Mouse (Mus musculus) adrenal gland, adult 8-10 months (tissue): ENCODE measurements around the gene A630095N17Rik. TPM values are rescaled to one million over a fixed set of nuclear protein-coding genes. Genes with fewer than 3 reads are reported as not detected.

Source experiments
- microRNA-seq, 2 experiments: library from miRNA; unstranded; fragments of <30 nt; microRNA quantifications; one replicate each; pipeline ENCODE4 v1.2.0; 2022
- total RNA-seq, 4 experiments: library from RNA; stranded (reverse); gene quantifications; 2 replicates each; pipeline ENCODE4 v1.2.4; 2022

Gene A630095N17Rik
- total RNA-seq, 4 experiments from 2014 or later = not detected

Small RNAs within 50 kb of the gene (microRNA-seq; reads per million reads assigned to microRNA genes)
- 0 reads per million in 2 experiments for gene Gm27943

Other genes with a start within 250 kb of the A630095N17Rik start
- 1 to 10 TPM; 5.7 to 7.3 (median 7.2) TPM for gene Nhej1, start 106.9 kb downstream of the A630095N17Rik start, total RNA-seq
- gene Slc23a3, start 98.2 kb downstream of the A630095N17Rik start, total RNA-seq = under 1 TPM; 0.15 to 0.77 (median 0.29) TPM
- 10 to 100 TPM; 38.5 to 48.6 (median 43.4) TPM for gene Cnppd1, start 89.4 kb downstream of the A630095N17Rik start, total RNA-seq
- gene Retreg2, start 89.3 kb downstream of the A630095N17Rik start, total RNA-seq = 100 to 1,000 TPM in 3 of 4 experiments, 10 to 100 TPM in 1; 98.5 to 113 (median 104) TPM
- 10 to 100 TPM; 34.2 to 39.7 (median 36.2) TPM for gene Zfand2b, start 63.5 kb downstream of the A630095N17Rik start, total RNA-seq
- 10 to 100 TPM; 20.9 to 32.9 (median 31.4) TPM for gene Abcb6, start 51.7 kb downstream of the A630095N17Rik start, total RNA-seq
- 10 to 100 TPM; 17.0 to 28.2 (median 22.8) TPM for gene Ankzf1, start 40.0 kb downstream of the A630095N17Rik start, total RNA-seq
- 10 to 100 TPM; 41.9 to 52.6 (median 47.6) TPM for gene Atg9a, start 39.9 kb downstream of the A630095N17Rik start, total RNA-seq
- gene Glb1l, start 21.3 kb downstream of the A630095N17Rik start, total RNA-seq = 10 to 100 TPM; 19.4 to 49.8 (median 33.2) TPM
- gene Stk16, start 21.3 kb downstream of the A630095N17Rik start, total RNA-seq = 100 to 1,000 TPM; 102 to 131 (median 120) TPM
- 10 to 100 TPM; 43.5 to 54.4 (median 49.1) TPM for gene Tuba4a, start 12.2 kb downstream of the A630095N17Rik start, total RNA-seq
- 100 to 1,000 TPM in 3 of 4 experiments, 10 to 100 TPM in 1; 85.7 to 111 (median 108) TPM for gene Dnajb2, start 4.3 kb upstream of the A630095N17Rik start, total RNA-seq
- gene Ptprn, start 32.4 kb upstream of the A630095N17Rik start, total RNA-seq = 10 to 100 TPM; 59.0 to 80.7 (median 66.5) TPM
- 100 to 1,000 TPM; 143 to 279 (median 188) TPM for gene Resp18, start 46.3 kb upstream of the A630095N17Rik start, total RNA-seq
- gene Dnpep, start 85.9 kb upstream of the A630095N17Rik start, total RNA-seq = 100 to 1,000 TPM; 101 to 112 (median 104) TPM
- 10 to 100 TPM; 13.3 to 16.4 (median 15.6) TPM for gene Des, start 128.2 kb upstream of the A630095N17Rik start, total RNA-seq
- gene Speg, start 143.2 kb upstream of the A630095N17Rik start, total RNA-seq = 10 to 100 TPM; 13.7 to 32.9 (median 22.2) TPM
- gene Gmppa, start 203.8 kb upstream of the A630095N17Rik start, total RNA-seq = 100 to 1,000 TPM in 1 of 4 experiments, 10 to 100 TPM in 3; 56.5 to 103 (median 92.0) TPM
- gene Asic4, start 218.3 kb upstream of the A630095N17Rik start, total RNA-seq = 10 to 100 TPM in 2 of 4 experiments, 1 to 10 TPM in 2; 4.9 to 11.1 (median 8.4) TPM
- 10 to 100 TPM; 56.6 to 72.7 (median 67.0) TPM for gene Chpf, start 247.2 kb upstream of the A630095N17Rik start, total RNA-seq
- gene Tmem198, start 247.4 kb upstream of the A630095N17Rik start, total RNA-seq = 1 to 10 TPM; 2.5 to 5.8 (median 3.0) TPM